Mouse (Mus musculus) MEL (cell line): Measurements from ENCODE around the gene Strbp.

Experiments used
- CTCF ChIP-seq, 3 experiments: IDR thresholded peaks in 2 of 3; conservative IDR thresholded peaks in 1 of 3; 2 replicates each; pipeline ENCODE4 v1.5.1; 2011 to 2012; ENCODE audit warnings: low read length in 3 of 3, low read depth in 2 of 3, mild to moderate bottlenecking in 2 of 3, improper control_type of control experiment in 1 of 3, inconsistent platforms in 1 of 3, mixed read lengths in 1 of 3, moderate library complexity in 1 of 3; ENCODE audit not compliant: control insufficient read depth in 1 of 3, insufficient read depth in 1 of 3, poor library complexity in 1 of 3, severe bottlenecking in 1 of 3
- EP300 ChIP-seq, 2 experiments: IDR thresholded peaks; 2 replicates each; pipeline ENCODE4 v1.6.1; 2011; ENCODE audit warnings: improper control_type of control experiment in 2 of 2, low read length in 2 of 2, low read depth in 1 of 2, mild to moderate bottlenecking in 1 of 2
- GATA1 ChIP-seq: IDR thresholded peaks from 2 replicates; pipeline ENCODE4 v1.6.1; 2011; ENCODE audit warnings: low read depth, low read length, improper control_type of control experiment
- KAT2A ChIP-seq: conservative IDR thresholded peaks from 2 replicates; pipeline ENCODE4 v1.6.1; 2012; ENCODE audit warnings: low read depth, low read length, improper control_type of control experiment, inconsistent platforms
- MEF2A ChIP-seq: IDR thresholded peaks from 2 replicates; pipeline ENCODE4 v1.6.1; 2014; ENCODE audit warnings: low read depth, mild to moderate bottlenecking, inconsistent platforms, low read length, improper control_type of control experiment; ENCODE audit not compliant: poor library complexity, insufficient replicate concordance, severe bottlenecking; ENCODE audit errors: extremely low read depth
- POLR2A ChIP-seq, 2 experiments: IDR thresholded peaks; 2 replicates each; pipeline ENCODE4 v1.6.1; 2011 to 2012; ENCODE audit warnings: low read length in 2 of 2, mild to moderate bottlenecking in 2 of 2, control low read depth in 1 of 2, improper control_type of control experiment in 1 of 2, low read depth in 1 of 2, moderate library complexity in 1 of 2; ENCODE audit not compliant: control insufficient read depth in 1 of 2, insufficient read depth in 1 of 2, poor library complexity in 1 of 2
- USF1 ChIP-seq: IDR thresholded peaks from 2 replicates; pipeline ENCODE4 v1.6.1; 2014; ENCODE audit warnings: low read depth, mild to moderate bottlenecking, inconsistent platforms, low read length, improper control_type of control experiment, moderate library complexity

GRCm38 (mm10) chr2:37518561-37519285 lies 184.9 kb downstream of the Strbp start:
- TF ChIP-seq CTCF (IDR thresholded peaks at IDR 0.05 in 2 of 3, conservative IDR thresholded peaks at IDR 0.05 in 1 of 3; ENCODE audit: control insufficient read depth in 1 of 3, insufficient read depth in 1 of 3, low read depth in 2 of 3, low read length in 3 of 3, poor library complexity in 1 of 3, severe bottlenecking in 1 of 3) (no peak), POLR2A (IDR thresholded peaks at IDR 0.05; ENCODE audit: control insufficient read depth in 1 of 2, insufficient read depth in 1 of 2, low read depth in 1 of 2, low read length in 2 of 2, poor library complexity in 1 of 2) (no peak), EP300 (IDR thresholded peaks at IDR 0.05; ENCODE audit: low read depth in 1 of 2, low read length in 2 of 2) (no peak), GATA1 (no peak), MEF2A (no peak), KAT2A (no peak), USF1 (no peak)
